Mouse (Mus musculus) limb, embryonic 15.5 days (tissue): ENCODE measurements around the gene Tbc1d22b. TPM values are rescaled to one million over a fixed set of nuclear protein-coding genes. Genes with fewer than 3 reads are reported as not detected.

Experiments used
- ATAC-seq: fragments of 200-750 bp; cut with Nextera tagmentation; 2 replicates; pipeline ENCODE4 v1.8.0; 2017; ENCODE audit warnings: low read depth, moderate TSS enrichment; ENCODE audit not compliant: insufficient number of reproducible peaks, low FRiP score, low TSS enrichment
- H3K27ac ChIP-seq: fragments of 300-500 bp; sonication (generic); 2 replicates; pipeline ENCODE4 v1.5.1; 2015; ENCODE audit warnings: moderate library complexity, mild to moderate bottlenecking, inconsistent platforms
- H3K27me3 ChIP-seq: fragments of 300-500 bp; sonication (generic); 2 replicates; pipeline ENCODE4 v1.6.1; 2015; ENCODE audit warnings: inconsistent platforms
- H3K36me3 ChIP-seq: fragments of 300-500 bp; sonication (generic); 2 replicates; pipeline ENCODE4 v1.6.1; 2015; ENCODE audit warnings: inconsistent platforms
- H3K4me1 ChIP-seq: fragments of 300-500 bp; sonication (generic); 2 replicates; pipeline ENCODE4 v1.6.1; 2015; ENCODE audit warnings: inconsistent platforms
- H3K4me2 ChIP-seq: fragments of 300-500 bp; sonication (generic); 2 replicates; pipeline ENCODE4 v1.6.1; 2015; ENCODE audit warnings: mild to moderate bottlenecking, inconsistent platforms
- H3K4me3 ChIP-seq: fragments of 300-500 bp; sonication (generic); 2 replicates; pipeline ENCODE4 v1.5.1; 2015; ENCODE audit warnings: mild to moderate bottlenecking, inconsistent platforms
- H3K9ac ChIP-seq: fragments of 300-500 bp; sonication (generic); 2 replicates; pipeline ENCODE4 v1.6.1; 2015; ENCODE audit warnings: inconsistent platforms
- H3K9me3 ChIP-seq: fragments of 300-500 bp; sonication (generic); 2 replicates; pipeline ENCODE4 v1.6.1; 2016; ENCODE audit warnings: inconsistent platforms
- WGBS: fragments of 180-500 bp; shearing (Covaris S2); methylation state at CpG from one replicate; pipeline ENCODE4 v1.1.7; 2015; 5-methylcytosine and 5-hydroxymethylcytosine counted together
- polyA plus RNA-seq: library from polyadenylated mRNA; unstranded; fragments of >200 nt; fragmentation: Nextera tagmentation; extraction: Ambion mirVana; gene quantifications from 2 replicates; pipeline ENCODE4 v1.2.1, GENCODE M21; 2015

Tbc1d22b gene
- polyA plus RNA-seq, 1 experiment from 2014 or later: 14.7 TPM

DNA sequence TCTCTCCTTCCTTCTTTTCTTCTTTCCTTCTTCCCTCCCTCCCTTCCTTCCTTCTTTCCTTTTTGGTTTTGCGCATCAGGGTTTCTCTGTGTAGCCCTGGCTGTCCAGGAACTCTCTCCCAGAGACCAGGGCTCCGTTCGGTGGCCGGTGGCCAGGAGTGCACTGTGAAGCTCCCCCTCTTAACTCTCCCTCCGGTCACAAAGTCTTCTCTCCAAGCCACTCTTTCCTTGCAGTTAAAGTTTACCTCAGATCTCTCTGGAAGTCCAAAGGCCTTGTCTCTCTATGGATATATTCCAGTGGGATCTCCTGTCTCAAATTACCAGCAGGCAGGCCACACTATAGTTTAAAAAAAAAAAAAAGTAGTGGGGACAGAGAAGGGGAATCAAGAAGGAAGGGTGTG lies 4.3 kb upstream of the Tbc1d22b start:
- no peaks in the 10 kb centered on the region for H3K27me3 ChIP-seq
- no peak overlapping the region for H3K4me3 ChIP-seq
- H3K36me3 ChIP-seq: no peaks in the 10 kb centered on the region
- no peak overlapping the region for H3K27ac ChIP-seq
- no peak overlapping the region for H3K4me2 ChIP-seq
- ATAC-seq: no peak
- peaks cover 11% of the 10 kb centered on the region for H3K4me1 ChIP-seq
- no peak overlapping the region for H3K9ac ChIP-seq
- 90% methylated on average over 5 of the region's 5 CpGs for WGBS
- H3K9me3 ChIP-seq: no peaks in the 10 kb centered on the region

DNA sequence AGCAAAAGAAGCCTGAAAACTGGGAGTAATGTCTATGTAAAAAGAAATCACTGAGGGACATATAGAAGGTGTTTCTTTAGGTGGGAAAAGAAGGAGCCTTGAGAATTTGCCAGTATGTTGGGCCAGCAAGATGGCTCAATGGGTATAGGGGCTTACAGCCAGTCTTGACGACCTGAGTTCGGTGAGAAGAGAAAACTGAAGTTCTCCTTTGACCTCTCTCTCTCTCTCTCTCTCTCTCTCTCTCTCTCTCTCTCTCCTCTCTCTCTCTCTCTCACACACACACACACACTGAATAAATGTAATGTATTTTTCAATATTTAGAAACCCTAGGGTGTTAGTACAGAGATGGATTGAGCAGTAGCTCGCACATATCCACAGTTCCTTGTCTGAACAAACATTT lies 1.1 kb upstream of the Tbc1d22b start:
- Histone ChIP-seq H3K27me3 (no peaks in the 10 kb centered on the region), H3K36me3 (no peaks in the 10 kb centered on the region), H3K9me3 (no peaks in the 10 kb centered on the region), H3K4me2 (no peak overlapping the region), H3K27ac (no peak overlapping the region), H3K4me1 (peaks cover 15% of the 10 kb centered on the region), H3K4me3 (no peak overlapping the region), H3K9ac (no peak overlapping the region)
- WGBS: 66% methylated on average over 3 of the region's 3 CpGs
- ATAC-seq: no peak

DNA sequence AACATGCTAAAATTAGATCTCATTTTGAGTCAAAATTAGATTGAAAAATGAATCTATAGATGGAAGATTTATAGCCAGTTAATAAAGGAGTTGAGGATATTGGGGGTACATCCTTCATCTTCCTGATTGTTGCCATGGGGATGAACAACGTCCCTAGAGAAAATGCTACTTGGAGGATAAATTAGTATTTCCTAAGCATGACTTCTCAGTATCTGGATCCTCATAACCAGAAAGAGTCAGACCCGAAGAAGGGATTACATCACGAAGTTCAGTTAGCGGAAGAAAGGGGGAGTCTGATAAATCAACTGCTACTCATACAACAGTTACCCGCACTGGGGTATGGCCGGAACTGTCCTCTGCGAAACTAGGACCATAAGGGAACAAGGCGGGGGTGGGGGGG lies 591 bp upstream of the Tbc1d22b start:
- Histone ChIP-seq H3K9ac (no peak overlapping the region), H3K4me1 (peaks cover 15% of the 10 kb centered on the region), H3K27me3 (no peaks in the 10 kb centered on the region), H3K4me3 (no peak overlapping the region; the same call in 1 of the 2 replicates), H3K36me3 (no peaks in the 10 kb centered on the region), H3K27ac (no peak overlapping the region), H3K4me2 (peak overlapping the region; percentile 90), H3K9me3 (no peaks in the 10 kb centered on the region)
- 57% methylated on average over 8 of the region's 8 CpGs for WGBS
- ATAC-seq: no peak

DNA sequence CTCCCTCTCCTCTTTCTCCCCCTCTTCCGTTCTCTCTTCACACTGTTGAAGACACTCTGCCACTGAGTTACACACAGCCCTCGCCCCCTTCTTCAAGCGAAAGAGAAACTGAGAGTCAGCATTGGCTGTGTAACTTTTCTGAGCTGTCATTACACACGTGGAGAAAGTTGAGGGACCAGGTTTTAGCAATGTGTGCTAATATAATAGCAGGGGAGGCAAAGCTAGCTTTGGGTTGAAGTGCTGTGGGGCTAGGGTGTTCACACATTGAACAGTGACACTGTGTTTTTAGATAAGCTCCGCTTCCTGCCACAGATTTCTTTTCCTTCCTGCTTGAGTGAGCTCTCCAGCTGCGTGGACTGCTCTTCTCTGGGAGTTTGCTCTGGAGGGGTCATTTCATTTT lies 1.4 kb downstream of the Tbc1d22b start:
- H3K36me3 ChIP-seq: no peaks in the 10 kb centered on the region
- 63% methylated on average over 6 of the region's 6 CpGs for WGBS
- no peaks in the 10 kb centered on the region for H3K27me3 ChIP-seq
- no peak overlapping the region for H3K27ac ChIP-seq
- peak overlapping the region; percentile 90; the same call in 1 of the 2 replicates for H3K4me2 ChIP-seq
- H3K9me3 ChIP-seq: no peaks in the 10 kb centered on the region
- H3K9ac ChIP-seq: no peak overlapping the region
- H3K4me1 ChIP-seq: peaks cover 15% of the 10 kb centered on the region
- ATAC-seq: no peak
- H3K4me3 ChIP-seq: peak overlapping the region; percentile 91; the same call in 1 of the 2 replicates

DNA sequence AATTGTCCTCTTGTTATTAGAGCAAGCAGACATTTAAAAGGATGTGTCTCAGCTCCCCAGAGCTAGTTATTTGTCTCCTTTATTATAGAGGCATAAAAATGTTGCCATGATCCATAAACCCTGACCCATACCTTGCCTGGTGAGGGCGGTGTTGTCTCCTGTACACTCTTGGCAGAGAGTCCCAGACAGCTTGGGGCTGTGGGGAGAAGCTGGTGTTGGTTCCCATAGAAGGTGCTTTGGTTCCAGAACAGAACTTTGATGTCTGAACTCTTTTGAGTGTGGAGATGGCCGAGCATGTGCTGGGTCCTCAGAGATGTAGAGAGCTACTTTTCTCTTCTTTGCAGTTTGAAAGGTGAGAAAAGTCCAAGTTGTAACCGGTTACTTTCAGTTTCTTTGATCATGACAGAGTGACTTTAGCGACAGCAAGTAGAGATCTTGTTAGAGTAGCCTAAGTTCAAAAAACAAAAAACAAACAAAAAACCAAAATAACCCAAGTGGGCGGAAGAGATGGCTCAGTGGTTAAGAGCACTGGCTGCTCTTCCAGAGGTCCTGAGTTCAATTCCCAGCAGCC lies 2.7 kb downstream of the Tbc1d22b start, which contains the start of gene Tmem217:
Gene Tmem217, minus strand, starts transcription at position 224 of the 571 bp plus-strand sequence.
- peaks cover 18% of the 10 kb centered on the region for H3K4me1 ChIP-seq
- peaks cover 5% of the 10 kb centered on the region; the same call in 1 of the 2 replicates for H3K36me3 ChIP-seq
- no peak within 1 kb of the TSS for H3K4me2 ChIP-seq
- no peaks in the 10 kb centered on the region for H3K9me3 ChIP-seq
- no peak within 1 kb of the TSS for H3K27ac ChIP-seq
- H3K9ac ChIP-seq: no peak within 1 kb of the TSS
- ATAC-seq: no peak
- H3K4me3 ChIP-seq: no peak within 1 kb of the TSS
- no peaks in the 10 kb centered on the region for H3K27me3 ChIP-seq
- 88% methylated on average over 5 of the region's 5 CpGs for WGBS

- Histone ChIP-seq H3K36me3 (peaks cover 5% of the 10 kb centered on the region; the same call in 1 of the 2 replicates), H3K4me3 (no peak overlapping the region), H3K27me3 (no peaks in the 10 kb centered on the region), H3K4me2 (no peak overlapping the region), H3K27ac (no peak overlapping the region), H3K9ac (no peak overlapping the region), H3K9me3 (no peaks in the 10 kb centered on the region), H3K4me1 (peaks cover 18% of the 10 kb centered on the region)
- no peak for ATAC-seq
Observed at GRCm38 (mm10) chr17:29554176-29554575, 4.6 kb downstream of the Tbc1d22b start.

DNA sequence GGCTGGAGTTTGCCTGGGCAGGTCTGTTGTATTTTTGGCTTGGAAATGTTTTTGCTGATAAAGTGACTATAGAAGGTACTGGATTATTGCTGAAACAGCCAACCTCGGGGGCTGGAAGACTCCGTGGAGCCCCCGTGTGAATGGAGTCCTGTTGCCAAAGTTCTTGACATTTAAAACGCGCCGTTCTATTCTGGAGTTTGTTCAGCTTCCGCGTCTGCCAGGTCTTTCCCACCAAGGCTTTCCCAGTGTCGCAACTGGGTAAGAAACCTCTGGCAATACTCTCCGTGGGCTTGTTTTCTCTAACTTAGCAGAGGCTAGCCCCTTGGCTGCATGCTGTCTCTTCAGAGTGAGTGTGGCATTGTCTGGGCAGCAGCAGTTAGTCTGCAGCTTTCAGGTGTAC lies 6.9 kb downstream of the Tbc1d22b start:
- WGBS: 79% methylated on average over 10 of the region's 10 CpGs

GRCm38 (mm10) chr17:29556893-29557292 lies 7.3 kb downstream of the Tbc1d22b start:
- H3K4me3 ChIP-seq: no peak overlapping the region
- WGBS: 68% methylated on average over 7 of the region's 7 CpGs
- H3K4me1 ChIP-seq: 0 out of 2 replicates have a peak, but pooled peaks cover 3% of the 10 kb centered on the region
- no peak overlapping the region for H3K9ac ChIP-seq
- ATAC-seq: no peak
- H3K9me3 ChIP-seq: no peaks in the 10 kb centered on the region
- H3K27ac ChIP-seq: peak overlapping the region; percentile 55
- H3K27me3 ChIP-seq: no peaks in the 10 kb centered on the region
- H3K36me3 ChIP-seq: peaks cover 5% of the 10 kb centered on the region; the same call in 1 of the 2 replicates
- no peak overlapping the region for H3K4me2 ChIP-seq

More for the DNA sequence above, 6.9 kb downstream of the Tbc1d22b start:
- Histone ChIP-seq H3K27me3 (no peaks in the 10 kb centered on the region), H3K36me3 (peaks cover 5% of the 10 kb centered on the region; the same call in 1 of the 2 replicates), H3K4me2 (no peak overlapping the region), H3K4me1 (0 out of 2 replicates have a peak, but pooled peaks cover 3% of the 10 kb centered on the region), H3K27ac (peak overlapping the region; percentile 55), H3K9ac (no peak overlapping the region), H3K9me3 (no peaks in the 10 kb centered on the region), H3K4me3 (no peak overlapping the region)
- no peak for ATAC-seq

GRCm38 (mm10) chr17:29558476-29558875 lies 8.9 kb downstream of the Tbc1d22b start:
- 0 out of 2 replicates have a peak, but pooled peaks cover 3% of the 10 kb centered on the region for H3K4me1 ChIP-seq
- 61% methylated on average over 5 of the region's 5 CpGs for WGBS

DNA sequence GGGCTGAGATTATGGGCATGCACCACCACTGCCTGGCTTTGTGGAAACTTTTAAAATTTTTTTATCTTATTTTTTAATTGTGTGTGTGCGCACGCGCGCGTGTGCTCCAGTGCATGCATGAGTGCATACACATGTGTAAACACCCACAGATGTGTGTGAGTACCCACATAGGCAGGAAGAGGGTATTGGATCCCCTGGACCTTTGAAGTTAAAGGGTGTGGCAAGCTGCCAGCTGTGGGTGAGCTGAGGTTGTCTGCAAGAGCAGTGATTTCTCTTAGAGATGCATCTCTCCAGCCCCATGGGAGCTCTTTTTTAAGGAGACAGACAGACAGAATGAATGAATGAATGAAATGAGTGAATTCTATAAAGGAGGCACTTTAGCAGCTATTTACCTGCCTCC lies 15.9 kb downstream of the Tbc1d22b start:
- no peak overlapping the region for H3K4me3 ChIP-seq
- no peak overlapping the region for H3K4me2 ChIP-seq
- no peaks in the 10 kb centered on the region for H3K27me3 ChIP-seq
- H3K36me3 ChIP-seq: peaks cover 36% of the 10 kb centered on the region; the same call in 1 of the 2 replicates
- ATAC-seq: no peak
- H3K9ac ChIP-seq: no peak overlapping the region
- no peaks in the 10 kb centered on the region for H3K4me1 ChIP-seq
- no peaks in the 10 kb centered on the region for H3K9me3 ChIP-seq
- 0 out of 2 replicates have a peak overlapping the region, but pooled peaks have one; percentile 4 for H3K27ac ChIP-seq
- WGBS: 90% methylated on average over 5 of the region's 5 CpGs

More at GRCm38 (mm10) chr17:29558476-29558875, 8.9 kb downstream of the Tbc1d22b start:
- Histone ChIP-seq H3K27ac (no peak overlapping the region), H3K9ac (no peak overlapping the region), H3K4me2 (no peak overlapping the region), H3K36me3 (peaks cover 5% of the 10 kb centered on the region; the same call in 1 of the 2 replicates), H3K27me3 (no peaks in the 10 kb centered on the region), H3K4me3 (no peak overlapping the region), H3K9me3 (no peaks in the 10 kb centered on the region)
- ATAC-seq: no peak

- H3K9ac ChIP-seq: no peak overlapping the region
- no peak overlapping the region for H3K27ac ChIP-seq
- ATAC-seq: no peak
- H3K36me3 ChIP-seq: peaks cover 65% of the 10 kb centered on the region
- no peaks in the 10 kb centered on the region for H3K9me3 ChIP-seq
- no peaks in the 10 kb centered on the region for H3K4me1 ChIP-seq
- H3K4me3 ChIP-seq: no peak overlapping the region
- no peak overlapping the region for H3K4me2 ChIP-seq
- H3K27me3 ChIP-seq: no peaks in the 10 kb centered on the region
- 82% methylated on average over 15 of the region's 15 CpGs for WGBS
Observed at GRCm38 (mm10) chr17:29568435-29568834, 18.9 kb downstream of the Tbc1d22b start.

- no peaks in the 10 kb centered on the region for H3K27me3 ChIP-seq
- no peak overlapping the region for H3K4me2 ChIP-seq
- no peak overlapping the region for H3K9ac ChIP-seq
- H3K27ac ChIP-seq: no peak overlapping the region
- 84% methylated on average over 6 of the region's 6 CpGs for WGBS
- H3K36me3 ChIP-seq: peaks cover 70% of the 10 kb centered on the region
- H3K9me3 ChIP-seq: no peaks in the 10 kb centered on the region
- H3K4me3 ChIP-seq: no peak overlapping the region
- no peaks in the 10 kb centered on the region for H3K4me1 ChIP-seq
- no peak for ATAC-seq
Observed at GRCm38 (mm10) chr17:29569831-29570230, 20.2 kb downstream of the Tbc1d22b start.
